Mouse (Mus musculus): Measurements from ENCODE around the gene Kdm5d.

The Kdm5d gene

GRCm38 (mm10) chrY:897393-898227, at the start of gene Kdm5d:
Gene Kdm5d, plus strand, starts transcription at chrY:897788.
- no peak for DNase-seq (ENCODE audit: extremely low read depth, insufficient read length, low spot score)

- no peak for DNase-seq (ENCODE audit: extremely low read depth, insufficient read length, low spot score)
These were observed 25.2 kb upstream of the Kdm5d start for GRCm38 (mm10) chrY:872404-872803.

GRCm38 (mm10) chrY:872855-873549, 24.6 kb upstream of the Kdm5d start:
- DNase-seq (ENCODE audit: extremely low read depth, insufficient read length, low spot score) = no peak
